Mouse (Mus musculus) lung, adult 18-20 months (tissue): Measurements from ENCODE around the gene Pck2.

Source experiments
- DNase-seq, 2 experiments: peaks; one replicate each; pipeline ENCODE4 v3.0.0; 2022; ENCODE audit warnings: mixed read lengths in 2 of 2

Gene Pck2

GRCm38 (mm10) chr14:55540067-55540786 is at the start of gene Pck2:
Gene Pck2, plus strand, starts transcription at chr14:55540266.
- DNase-seq = peak; percentile 93 to 95

- peak; percentile 52 to 67 for DNase-seq
These were observed 49.5 kb upstream of the Pck2 start, which contains the start of gene Carmil3 for GRCm38 (mm10) chr14:55490361-55491201. Gene Carmil3, plus strand, starts transcription at chr14:55490651.

- DNase-seq = peak; percentile 64 to 70
These were observed 48.7 kb upstream of the Pck2 start for GRCm38 (mm10) chr14:55491291-55491833.

- DNase-seq = no peak
These were observed 48.0 kb upstream of the Pck2 start for GRCm38 (mm10) chr14:55492103-55492502.

GRCm38 (mm10) chr14:55495509-55496240 is 44.4 kb upstream of the Pck2 start:
- DNase-seq = no peak

GRCm38 (mm10) chr14:55496761-55497448 is 43.2 kb upstream of the Pck2 start:
- DNase-seq = no peak

- peak; percentile 80 to 87 for DNase-seq
These were observed 42.6 kb upstream of the Pck2 start for GRCm38 (mm10) chr14:55497449-55497821.

- DNase-seq = no peak
These were observed 34.5 kb upstream of the Pck2 start for GRCm38 (mm10) chr14:55505612-55506011.

- DNase-seq = no peak
These were observed 32.3 kb upstream of the Pck2 start for GRCm38 (mm10) chr14:55507801-55508200.

- no peak for DNase-seq
These were observed 30.5 kb upstream of the Pck2 start for GRCm38 (mm10) chr14:55509540-55509939.

- DNase-seq = no peak
These were observed 29.8 kb upstream of the Pck2 start, which contains the start of gene Cpne6 for GRCm38 (mm10) chr14:55510125-55510731. Gene Cpne6, plus strand, starts transcription at chr14:55510445.

GRCm38 (mm10) chr14:55511037-55511436 is 29.0 kb upstream of the Pck2 start:
- no peak for DNase-seq

GRCm38 (mm10) chr14:55513927-55514326 is 26.1 kb upstream of the Pck2 start:
- DNase-seq = no peak

- no peak for DNase-seq
These were observed 24.2 kb upstream of the Pck2 start for GRCm38 (mm10) chr14:55515846-55516245.

GRCm38 (mm10) chr14:55518897-55519296 is 21.2 kb upstream of the Pck2 start:
- DNase-seq = no peak

GRCm38 (mm10) chr14:55519604-55520003 is 20.5 kb upstream of the Pck2 start:
- DNase-seq = no peak

GRCm38 (mm10) chr14:55520451-55521361 is 19.4 kb upstream of the Pck2 start:
- peak in 1 of 2 experiments; percentile 17 for DNase-seq

GRCm38 (mm10) chr14:55524062-55524461 is 16.0 kb upstream of the Pck2 start:
- DNase-seq = no peak

GRCm38 (mm10) chr14:55524785-55525184 is 15.3 kb upstream of the Pck2 start, which contains the start of gene Nrl:
Gene Nrl, minus strand, starts transcription at chr14:55524981.
- no peak for DNase-seq

- no peak for DNase-seq
These were observed 13.4 kb upstream of the Pck2 start for GRCm38 (mm10) chr14:55526674-55527073.

- DNase-seq = peak in 1 of 2 experiments; percentile 41
These were observed 12.1 kb upstream of the Pck2 start for GRCm38 (mm10) chr14:55527940-55528339.
